Mouse (Mus musculus) spleen, adult 2 months (tissue): ENCODE measurements around the gene Nell1.

Source experiments
- CTCF ChIP-seq: fragments of 200-500 bp; IDR thresholded peaks from 2 replicates; pipeline ENCODE4 v1.5.1; 2011; ENCODE audit warnings: mild to moderate bottlenecking, inconsistent platforms; ENCODE audit not compliant: insufficient read depth, insufficient read length, insufficient replicate concordance; ENCODE audit errors: extremely low read depth
- POLR2A ChIP-seq: fragments of 200-500 bp; IDR thresholded peaks from 2 replicates; pipeline ENCODE4 v1.6.1; 2011; ENCODE audit warnings: low read depth, low read length, inconsistent platforms

DNA sequence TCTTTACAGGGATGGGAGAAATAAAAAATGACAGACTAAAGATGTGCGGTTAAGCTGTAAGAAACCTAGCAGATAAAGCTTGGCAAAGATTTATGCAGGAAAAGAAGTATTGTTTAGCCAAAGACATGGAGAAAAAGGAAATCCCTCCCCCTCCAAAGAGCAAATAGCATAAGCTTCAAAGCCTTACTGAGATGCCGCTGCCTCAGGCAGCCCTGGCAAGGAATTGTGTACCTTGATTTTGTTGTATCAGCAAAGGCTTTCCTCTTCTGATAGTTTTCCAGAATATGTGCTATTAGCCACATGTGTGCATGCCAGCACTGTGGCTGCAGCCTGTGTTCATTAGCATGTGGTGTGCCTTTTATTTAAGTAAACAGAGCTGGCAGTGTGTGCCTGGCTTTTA lies 435.8 kb downstream of the Nell1 start:
- TF ChIP-seq CTCF (no peak), POLR2A (no peak)
